Mouse (Mus musculus): ENCODE data around the gene Tesk2. TPM values are rescaled to one million over a fixed set of nuclear protein-coding genes. Genes with fewer than 3 reads are reported as not detected.

Tesk2 gene
- polyA plus RNA-seq (2015; fragmentation: Illumina TruSeq; extraction: RNeasy Lipid Tissue Mini Kit (QIAGEN cat#74804); ENCODE audit: insufficient read depth, low replicate concordance) = 8.6 TPM

GRCm38 (mm10) chr4:116720343-116721097, at the start of gene Tesk2:
Gene Tesk2, plus strand, starts transcription at chr4:116720948.

GRCm38 (mm10) chr4:116685402-116686061, 35.2 kb upstream of the Tesk2 start, which contains the start of gene Prdx1:
Gene Prdx1, plus strand, starts transcription at chr4:116685544.

GRCm38 (mm10) chr4:116708201-116708764, 12.5 kb upstream of the Tesk2 start, which contains the start of the genes Mmachc and Ccdc163:
Gene Mmachc, minus strand, starts transcription at chr4:116708406.
Gene Ccdc163, plus strand, starts transcription at chr4:116708509.

GRCm38 (mm10) chr4:116807197-116808129, 86.7 kb downstream of the Tesk2 start, which contains the start of the genes Toe1 and Mutyh:
Gene Toe1, minus strand, starts transcription at chr4:116807640.
Gene Mutyh, plus strand, starts transcription at chr4:116807723.

GRCm38 (mm10) chr4:116821694-116822016, 100.9 kb downstream of the Tesk2 start, which contains the start of gene Hpdl:
Gene Hpdl, minus strand, starts transcription at chr4:116821707.

Other genes starting within 250 kb of the Tesk2 start
- gene Ipp, start 213.4 kb upstream of the Tesk2 start, polyA plus RNA-seq (2015; fragmentation: Illumina TruSeq; extraction: RNeasy Lipid Tissue Mini Kit (QIAGEN cat#74804); ENCODE audit: insufficient read depth, low replicate concordance) = 13.5 TPM
- gene Tmem69, start 165.0 kb upstream of the Tesk2 start, polyA plus RNA-seq (2015; fragmentation: Illumina TruSeq; extraction: RNeasy Lipid Tissue Mini Kit (QIAGEN cat#74804); ENCODE audit: insufficient read depth, low replicate concordance) = 40.6 TPM
- gene Gpbp1l1, start 163.3 kb upstream of the Tesk2 start, polyA plus RNA-seq (2015; fragmentation: Illumina TruSeq; extraction: RNeasy Lipid Tissue Mini Kit (QIAGEN cat#74804); ENCODE audit: insufficient read depth, low replicate concordance) = 156 TPM
- 14.7 TPM for gene Ccdc17, start 124.3 kb upstream of the Tesk2 start, polyA plus RNA-seq (2015; fragmentation: Illumina TruSeq; extraction: RNeasy Lipid Tissue Mini Kit (QIAGEN cat#74804); ENCODE audit: insufficient read depth, low replicate concordance)
- gene Nasp, start 93.0 kb upstream of the Tesk2 start, polyA plus RNA-seq (2015; fragmentation: Illumina TruSeq; extraction: RNeasy Lipid Tissue Mini Kit (QIAGEN cat#74804); ENCODE audit: insufficient read depth, low replicate concordance) = 84.8 TPM
- gene Akr1a1, start 69.3 kb upstream of the Tesk2 start, polyA plus RNA-seq (2015; fragmentation: Illumina TruSeq; extraction: RNeasy Lipid Tissue Mini Kit (QIAGEN cat#74804); ENCODE audit: insufficient read depth, low replicate concordance) = 291 TPM
- 625 TPM for gene Prdx1, start 35.4 kb upstream of the Tesk2 start, polyA plus RNA-seq (2015; fragmentation: Illumina TruSeq; extraction: RNeasy Lipid Tissue Mini Kit (QIAGEN cat#74804); ENCODE audit: insufficient read depth, low replicate concordance)
- gene Mmachc, start 12.5 kb upstream of the Tesk2 start, polyA plus RNA-seq (2015; fragmentation: Illumina TruSeq; extraction: RNeasy Lipid Tissue Mini Kit (QIAGEN cat#74804); ENCODE audit: insufficient read depth, low replicate concordance) = 11.2 TPM
- gene Ccdc163, start 12.4 kb upstream of the Tesk2 start, polyA plus RNA-seq (2015; fragmentation: Illumina TruSeq; extraction: RNeasy Lipid Tissue Mini Kit (QIAGEN cat#74804); ENCODE audit: insufficient read depth, low replicate concordance) = 42.6 TPM
- gene Toe1, start 86.7 kb downstream of the Tesk2 start, polyA plus RNA-seq (2015; fragmentation: Illumina TruSeq; extraction: RNeasy Lipid Tissue Mini Kit (QIAGEN cat#74804); ENCODE audit: insufficient read depth, low replicate concordance) = 22.3 TPM
- gene Mutyh, start 86.8 kb downstream of the Tesk2 start, polyA plus RNA-seq (2015; fragmentation: Illumina TruSeq; extraction: RNeasy Lipid Tissue Mini Kit (QIAGEN cat#74804); ENCODE audit: insufficient read depth, low replicate concordance) = 8.7 TPM
- gene Hpdl, start 100.8 kb downstream of the Tesk2 start, polyA plus RNA-seq (2015; fragmentation: Illumina TruSeq; extraction: RNeasy Lipid Tissue Mini Kit (QIAGEN cat#74804); ENCODE audit: insufficient read depth, low replicate concordance) = not detected
- 0.04 TPM for gene Zswim5, start 156.4 kb downstream of the Tesk2 start, polyA plus RNA-seq (2015; fragmentation: Illumina TruSeq; extraction: RNeasy Lipid Tissue Mini Kit (QIAGEN cat#74804); ENCODE audit: insufficient read depth, low replicate concordance)